Mouse (Mus musculus) small intestine, adult 2 months (tissue): ENCODE measurements at regions not wholly inside any gene's neighbourhood (a gene's known extent, or its start where the extent isn't known, plus 50 kb on each side); places are given as distances from the start of the nearest gene placed in this dataset.

Source experiments
- CTCF ChIP-seq: fragments of 200-500 bp; IDR thresholded peaks from 2 replicates; pipeline ENCODE4 v1.5.1; 2012; ENCODE audit warnings: low read depth, mild to moderate bottlenecking, control low read depth, inconsistent platforms, low read length, moderate library complexity, mixed read lengths; ENCODE audit not compliant: insufficient replicate concordance, insufficient read length; ENCODE audit errors: extremely low read depth
- POLR2A ChIP-seq: fragments of 200-500 bp; IDR thresholded peaks from 2 replicates; pipeline ENCODE4 v1.6.1; 2012; ENCODE audit warnings: low read depth, mild to moderate bottlenecking, control low read depth, inconsistent platforms, low read length, moderate library complexity

DNA sequence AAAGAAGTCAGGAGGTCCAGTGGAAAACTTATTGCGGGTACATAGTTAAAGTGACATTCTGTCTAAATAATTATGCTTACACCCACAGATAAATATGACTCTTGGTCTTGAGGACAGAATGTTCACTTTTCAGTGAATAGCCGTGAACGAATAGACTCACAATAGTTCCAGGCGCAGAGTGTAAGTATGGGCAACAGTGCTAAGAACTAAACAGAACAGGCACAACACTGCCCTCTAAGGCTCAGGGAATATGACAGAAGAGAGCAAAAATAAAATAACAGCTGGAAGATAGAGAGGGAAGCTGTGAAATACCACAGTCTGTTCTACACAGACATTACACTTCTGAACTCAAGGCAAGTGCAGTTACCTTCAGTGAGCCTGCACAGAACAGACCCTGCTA lies 207.9 kb upstream of the Speer2 start:
- TF ChIP-seq CTCF (no peak), POLR2A (no peak)
